Mouse (Mus musculus) liver, embryonic 15.5 days (tissue): ENCODE measurements around the gene Pik3r5. TPM values are rescaled to one million over a fixed set of nuclear protein-coding genes. Genes with fewer than 3 reads are reported as not detected.

Experiments
- ATAC-seq: fragments of 200-750 bp; cut with Nextera tagmentation; 2 replicates; pipeline ENCODE4 v1.8.0; 2017; ENCODE audit warnings: moderate number of reproducible peaks, mild to moderate bottlenecking, moderate library complexity; ENCODE audit not compliant: insufficient read depth
- H3K27ac ChIP-seq: fragments of 300-500 bp; sonication (generic); replicated peaks from 2 replicates; pipeline ENCODE4 v1.5.1; 2015; ENCODE audit warnings: mild to moderate bottlenecking, inconsistent platforms
- H3K27me3 ChIP-seq: fragments of 300-500 bp; sonication (generic); 2 replicates; pipeline ENCODE4 v1.6.1; 2015; ENCODE audit warnings: mild to moderate bottlenecking, inconsistent platforms
- H3K36me3 ChIP-seq: fragments of 300-500 bp; sonication (generic); replicated peaks from 2 replicates; pipeline ENCODE4 v1.6.1; 2015; ENCODE audit warnings: moderate library complexity, mild to moderate bottlenecking, inconsistent platforms
- H3K4me1 ChIP-seq: fragments of 300-500 bp; sonication (generic); replicated peaks from 2 replicates; pipeline ENCODE4 v1.6.1; 2015; ENCODE audit warnings: inconsistent platforms
- H3K4me2 ChIP-seq: fragments of 300-500 bp; sonication (generic); 2 replicates; pipeline ENCODE4 v1.6.1; 2015; ENCODE audit warnings: moderate library complexity, mild to moderate bottlenecking, inconsistent platforms
- H3K4me3 ChIP-seq: fragments of 300-500 bp; sonication (generic); replicated peaks from 2 replicates; pipeline ENCODE4 v1.5.1; 2015; ENCODE audit warnings: mild to moderate bottlenecking, inconsistent platforms
- H3K9ac ChIP-seq: fragments of 300-500 bp; sonication (generic); 2 replicates; pipeline ENCODE4 v1.6.1; 2015; ENCODE audit warnings: moderate library complexity, mild to moderate bottlenecking, inconsistent platforms
- H3K9me3 ChIP-seq: fragments of 300-500 bp; sonication (generic); replicated peaks from 2 replicates; pipeline ENCODE4 v1.6.1; 2016; ENCODE audit warnings: inconsistent platforms
- WGBS: fragments of 180-500 bp; shearing (Covaris S2); methylation state at CpG from one replicate; pipeline ENCODE4 v1.1.7; 2015; ENCODE audit warnings: mixed read lengths; ENCODE audit not compliant: insufficient replicate concordance; 5-methylcytosine and 5-hydroxymethylcytosine counted together
- polyA plus RNA-seq: library from polyadenylated mRNA; unstranded; fragments of >200 nt; fragmentation: Nextera tagmentation; extraction: Ambion mirVana; gene quantifications from 2 replicates; pipeline ENCODE4 v1.2.1, GENCODE M21; 2015

Pik3r5 gene
- polyA plus RNA-seq, 1 experiment from 2014 or later: 0.78 TPM

DNA sequence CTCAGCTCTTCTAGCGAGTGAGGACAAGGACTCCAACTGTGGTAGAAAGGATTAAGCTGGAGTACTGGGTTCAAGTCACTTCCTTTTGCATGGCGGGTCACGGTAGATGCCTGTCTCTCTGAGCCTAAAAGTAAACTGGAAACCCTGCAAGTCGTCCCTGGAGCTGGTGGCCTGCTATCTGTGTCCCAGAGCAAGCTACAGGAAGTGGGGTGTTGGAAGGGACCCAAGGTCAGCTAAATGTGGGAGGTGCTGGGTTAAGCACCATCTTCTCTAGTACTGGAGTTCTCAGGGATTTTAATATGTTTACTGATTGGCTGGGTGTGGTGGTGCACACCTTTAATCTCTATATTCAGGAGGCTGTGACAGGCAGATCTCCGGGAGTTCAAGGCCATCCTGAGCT, 100.9 kb downstream of the Pik3r5 start:
- H3K4me2 ChIP-seq: no peak overlapping the region
- no peaks in the 10 kb centered on the region for H3K4me1 ChIP-seq
- no peak overlapping the region for H3K4me3 ChIP-seq
- no peak overlapping the region for H3K9ac ChIP-seq
- ATAC-seq: no peak
- H3K27ac ChIP-seq: no peak overlapping the region
- no peaks in the 10 kb centered on the region for H3K27me3 ChIP-seq
- WGBS: 56% methylated on average over 5 of the region's 5 CpGs
- H3K9me3 ChIP-seq: no peaks in the 10 kb centered on the region
- no peaks in the 10 kb centered on the region for H3K36me3 ChIP-seq

DNA sequence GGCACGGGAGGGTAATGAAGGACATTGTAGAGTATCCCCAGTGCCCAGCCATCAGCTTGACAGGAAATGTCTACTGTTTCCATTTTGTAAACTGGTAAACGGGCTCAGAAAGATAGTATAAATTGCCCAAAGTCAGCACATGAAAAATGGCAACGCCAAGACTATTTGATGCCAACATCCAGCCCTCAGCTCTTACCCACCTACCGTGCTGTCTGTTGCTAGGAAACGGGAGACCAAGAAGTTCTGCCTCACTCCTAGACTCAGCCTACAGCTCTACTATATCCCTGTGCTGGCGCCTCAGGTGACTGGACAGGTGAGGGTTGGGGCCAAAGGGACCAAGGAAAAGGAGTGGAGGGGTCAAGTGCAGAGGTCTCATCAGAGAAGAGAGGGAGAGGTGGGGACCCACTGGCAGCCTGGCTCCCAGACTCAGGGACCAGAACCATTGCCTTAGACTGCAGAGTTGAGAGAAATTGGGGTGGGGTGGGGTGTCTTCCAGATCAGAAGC, 102.1 kb downstream of the Pik3r5 start:
- WGBS: 66% methylated on average over 6 of the region's 6 CpGs
- H3K9me3 ChIP-seq: no peaks in the 10 kb centered on the region
- H3K4me2 ChIP-seq: no peak overlapping the region
- no peaks in the 10 kb centered on the region for H3K4me1 ChIP-seq
- H3K27me3 ChIP-seq: no peaks in the 10 kb centered on the region
- H3K9ac ChIP-seq: no peak overlapping the region
- no peak for ATAC-seq
- no peak overlapping the region for H3K4me3 ChIP-seq
- no peaks in the 10 kb centered on the region for H3K36me3 ChIP-seq
- H3K27ac ChIP-seq: no peak overlapping the region

DNA sequence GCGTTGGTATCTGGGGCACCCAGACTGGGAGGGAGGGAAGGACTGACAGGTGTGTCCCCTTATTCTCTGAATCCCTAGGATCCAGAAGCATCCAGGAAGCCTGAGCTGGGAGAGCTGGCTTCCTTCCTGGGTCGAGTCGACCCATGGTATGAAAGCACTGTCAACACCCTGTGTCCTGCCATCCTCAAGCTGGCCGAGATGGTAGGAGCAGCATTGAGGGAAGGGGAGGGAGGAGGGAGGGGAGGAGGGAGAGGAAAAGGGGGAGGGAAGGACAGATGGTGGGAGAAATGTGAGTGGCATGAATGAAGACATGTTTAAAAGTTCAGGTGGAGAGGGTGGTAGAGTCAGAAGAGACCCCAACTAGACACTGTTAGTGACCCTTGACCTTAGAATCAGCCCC, 104.1 kb downstream of the Pik3r5 start:
- Histone ChIP-seq H3K9me3 (no peaks in the 10 kb centered on the region), H3K4me2 (no peak overlapping the region), H3K27me3 (no peaks in the 10 kb centered on the region), H3K4me1 (no peaks in the 10 kb centered on the region), H3K36me3 (no peaks in the 10 kb centered on the region), H3K27ac (no peak overlapping the region), H3K9ac (no peak overlapping the region), H3K4me3 (no peak overlapping the region)
- no peak for ATAC-seq
- 46% methylated on average over 4 of the region's 4 CpGs for WGBS

DNA sequence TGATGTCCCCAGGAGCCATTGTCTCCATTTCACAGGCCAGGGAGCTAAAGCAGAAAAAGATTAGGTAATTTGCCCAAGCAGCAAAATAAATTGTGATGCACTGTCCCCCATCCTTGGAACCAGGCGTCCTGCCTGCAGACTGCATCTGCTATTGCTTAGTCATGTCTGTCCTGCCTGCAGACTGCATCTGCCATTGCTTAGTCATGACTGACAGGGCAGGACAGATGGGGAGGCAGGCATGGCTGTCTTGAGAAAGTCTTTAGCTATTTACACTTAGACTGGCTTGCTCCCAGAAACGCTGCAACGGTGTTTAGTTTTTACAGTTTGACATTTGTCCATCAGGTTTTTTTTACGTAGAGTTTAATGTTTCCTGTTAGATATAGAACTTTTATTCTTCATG, 104.5 kb downstream of the Pik3r5 start:
- ATAC-seq: no peak
- Histone ChIP-seq H3K9ac (no peak overlapping the region), H3K4me2 (no peak overlapping the region), H3K4me1 (no peaks in the 10 kb centered on the region), H3K9me3 (no peaks in the 10 kb centered on the region), H3K27me3 (no peaks in the 10 kb centered on the region), H3K27ac (no peak overlapping the region), H3K36me3 (no peaks in the 10 kb centered on the region), H3K4me3 (no peak overlapping the region)
- 51% methylated on average over 4 of the region's 4 CpGs for WGBS

DNA sequence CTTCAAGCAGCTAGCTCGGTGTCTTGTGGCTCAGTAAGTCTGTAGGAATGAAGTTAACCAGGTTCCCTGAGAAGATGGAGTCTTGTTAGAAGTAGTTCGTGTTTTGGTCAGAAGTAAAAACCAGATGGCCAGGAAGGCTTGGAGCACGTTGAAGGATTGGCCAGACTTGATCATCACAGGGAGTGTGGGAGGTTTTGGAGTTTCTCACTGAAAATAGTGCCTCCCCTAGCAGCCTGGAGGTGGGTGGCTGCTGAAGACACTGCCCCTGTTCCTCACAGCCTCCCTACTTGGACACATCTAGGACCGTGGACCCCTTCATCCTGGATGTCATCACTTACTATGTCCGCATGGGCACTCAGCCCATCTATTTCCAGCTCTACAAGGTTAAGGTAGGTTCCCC, 107.7 kb downstream of the Pik3r5 start:
- H3K27me3 ChIP-seq: no peaks in the 10 kb centered on the region

DNA sequence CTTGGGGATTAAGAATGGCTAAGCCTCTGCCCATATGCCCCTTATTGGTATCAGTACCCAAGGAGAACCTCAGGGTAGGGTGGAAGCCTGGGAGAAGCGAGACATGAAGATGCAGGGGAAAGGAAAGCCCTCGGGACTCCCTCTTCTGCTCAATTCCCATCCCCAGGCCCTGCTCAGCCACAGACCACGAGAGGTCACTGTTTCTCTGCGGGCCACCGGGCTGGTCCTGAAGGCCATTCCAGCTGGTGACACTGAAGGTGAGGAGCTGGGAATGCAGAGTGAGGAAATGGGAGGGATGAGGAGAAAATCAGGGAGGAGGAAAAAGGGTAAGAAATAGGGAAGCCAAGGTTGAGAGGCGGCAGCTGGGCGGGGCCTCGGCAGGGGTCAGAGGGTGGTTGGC, 112.6 kb downstream of the Pik3r5 start:
- Histone ChIP-seq H3K27ac (no peak overlapping the region), H3K27me3 (no peaks in the 10 kb centered on the region), H3K4me2 (no peak overlapping the region), H3K9ac (no peak overlapping the region), H3K36me3 (no peaks in the 10 kb centered on the region), H3K4me1 (no peaks in the 10 kb centered on the region), H3K4me3 (no peak overlapping the region), H3K9me3 (no peaks in the 10 kb centered on the region)
- 34% methylated on average over 8 of the region's 8 CpGs for WGBS
- ATAC-seq: no peak

More for the DNA sequence above, 107.7 kb downstream of the Pik3r5 start:
- 61% methylated on average over 5 of the region's 5 CpGs for WGBS
- no peak overlapping the region for H3K9ac ChIP-seq
- H3K36me3 ChIP-seq: no peaks in the 10 kb centered on the region
- ATAC-seq: no peak
- H3K27ac ChIP-seq: no peak overlapping the region
- no peaks in the 10 kb centered on the region for H3K9me3 ChIP-seq
- no peaks in the 10 kb centered on the region for H3K4me1 ChIP-seq
- no peak overlapping the region for H3K4me2 ChIP-seq
- no peak overlapping the region for H3K4me3 ChIP-seq

DNA sequence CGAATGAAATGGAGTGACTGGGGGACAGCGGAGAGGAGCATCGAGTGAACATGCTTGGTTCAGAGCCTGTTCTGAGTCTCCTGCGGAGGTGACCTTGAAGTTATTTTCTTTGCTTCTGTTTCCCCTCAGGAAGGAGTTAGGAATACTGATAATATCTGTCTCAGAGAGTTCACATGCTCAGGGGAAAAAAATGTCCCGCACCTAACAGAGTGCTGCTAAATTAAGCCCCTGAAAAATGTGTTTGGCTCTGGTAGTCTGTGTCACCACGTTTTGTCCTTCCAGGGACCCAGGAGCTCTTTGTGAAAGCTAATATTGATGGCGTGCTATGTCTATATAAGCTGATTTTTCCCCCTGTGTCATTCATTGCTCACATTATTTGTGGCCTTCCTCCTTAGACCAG, 113.3 kb downstream of the Pik3r5 start:
- H3K4me3 ChIP-seq: no peak overlapping the region
- H3K36me3 ChIP-seq: no peaks in the 10 kb centered on the region
- no peak overlapping the region for H3K9ac ChIP-seq
- no peaks in the 10 kb centered on the region for H3K4me1 ChIP-seq
- no peak overlapping the region for H3K27ac ChIP-seq
- ATAC-seq: no peak
- no peaks in the 10 kb centered on the region for H3K9me3 ChIP-seq
- WGBS: 38% methylated on average over 7 of the region's 7 CpGs
- no peak overlapping the region for H3K4me2 ChIP-seq
- no peaks in the 10 kb centered on the region for H3K27me3 ChIP-seq

DNA sequence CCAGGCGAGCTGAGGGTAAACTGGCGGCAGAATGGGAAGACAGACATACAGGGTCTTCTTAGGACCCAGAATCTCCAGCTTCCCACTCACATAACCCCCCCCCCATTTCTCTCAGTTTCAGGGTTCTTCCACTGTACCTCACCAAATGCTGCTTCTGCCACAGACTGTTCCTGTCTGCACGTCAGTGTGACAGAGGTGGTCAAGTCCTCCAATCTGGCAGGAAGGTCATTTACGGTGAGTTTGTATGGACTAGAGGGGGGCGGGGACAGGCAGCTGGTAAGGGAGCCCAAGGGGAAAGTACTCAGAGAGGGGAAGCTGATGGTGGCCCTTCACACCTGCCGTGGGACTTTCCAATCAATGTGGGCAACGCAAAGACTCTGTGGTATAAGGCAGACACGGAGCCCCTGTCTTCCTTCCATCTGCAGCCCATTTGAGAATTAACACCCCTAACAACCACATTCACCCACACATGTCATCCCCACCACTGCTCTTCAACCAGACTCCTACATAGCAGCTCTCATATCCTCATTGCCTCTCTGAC, 113.8 kb downstream of the Pik3r5 start:
- Histone ChIP-seq H3K4me1 (no peaks in the 10 kb centered on the region), H3K4me3 (no peak overlapping the region), H3K4me2 (no peak overlapping the region), H3K9ac (no peak overlapping the region), H3K9me3 (no peaks in the 10 kb centered on the region), H3K27me3 (no peaks in the 10 kb centered on the region), H3K27ac (no peak overlapping the region), H3K36me3 (no peaks in the 10 kb centered on the region)
- ATAC-seq: no peak
- 56% methylated on average over 8 of the region's 8 CpGs for whole genome bisulfite sequencing

Other genes starting within 250 kb of the Pik3r5 start
- 0.15 and 0.25 TPM in 2 replicates for gene Ntn1, start 31.3 kb upstream of the Pik3r5 start, polyA plus RNA-seq
- gene Pik3r6, start 70.9 kb downstream of the Pik3r5 start, polyA plus RNA-seq: 2.1 and 2.9 TPM in 2 replicates
- gene Mfsd6l, start 124.1 kb downstream of the Pik3r5 start, polyA plus RNA-seq: not detected in 2 replicates
- gene Ccdc42, start 154.9 kb downstream of the Pik3r5 start, polyA plus RNA-seq: not detected in 2 replicates